Mouse (Mus musculus) B cell, adult 2 months (primary cell): ENCODE results near the gene Fam184b.
A peak's percentile ranks its signal among the peaks of the same experiment; 100 is the strongest.

Experiments used
- DNase-seq, 2 experiments: peaks; one replicate each; pipeline ENCODE4 v3.0.0; 2022

Fam184b gene

DNA sequence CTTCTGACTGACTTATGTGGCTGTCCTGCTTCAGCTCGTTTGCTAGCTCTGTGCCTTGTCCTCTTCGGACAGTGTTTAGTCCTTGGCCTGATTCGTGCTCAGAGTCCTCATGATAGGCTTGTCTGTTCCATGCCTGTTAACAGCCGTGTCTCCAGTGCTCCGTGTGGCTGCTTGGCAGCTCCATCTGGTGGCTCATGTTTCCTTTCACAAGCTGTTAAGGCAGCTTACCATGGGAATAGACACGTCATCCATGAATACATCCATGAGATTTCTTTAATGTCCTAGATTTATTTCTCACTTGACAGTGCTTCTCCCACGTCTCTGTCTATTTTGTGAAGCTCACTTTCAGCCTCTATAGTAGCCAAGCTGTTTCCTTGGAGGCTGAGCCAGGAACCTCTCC lies 129.3 kb downstream of the Fam184b start:
- no peak for DNase-seq

DNA sequence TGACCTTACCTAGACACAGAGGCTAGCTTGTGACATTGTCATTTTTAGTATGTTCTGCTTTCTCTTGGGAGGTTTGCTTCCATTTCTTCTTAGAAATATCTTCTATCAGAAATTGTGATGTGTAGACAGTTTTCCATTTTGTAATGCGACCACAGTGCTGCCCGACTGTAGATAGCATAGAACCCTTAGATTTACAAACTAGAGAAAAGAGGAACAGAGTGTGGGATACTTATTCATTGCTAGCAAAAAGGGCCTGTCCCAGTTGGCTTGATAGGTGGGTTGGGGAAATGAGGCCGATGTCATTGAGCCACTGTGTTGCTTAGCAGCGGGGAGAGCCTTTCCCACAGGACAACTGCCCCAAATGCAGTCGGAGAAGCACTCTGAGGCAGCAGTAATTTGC lies 141.8 kb downstream of the Fam184b start:
- no peak for DNase-seq

DNA sequence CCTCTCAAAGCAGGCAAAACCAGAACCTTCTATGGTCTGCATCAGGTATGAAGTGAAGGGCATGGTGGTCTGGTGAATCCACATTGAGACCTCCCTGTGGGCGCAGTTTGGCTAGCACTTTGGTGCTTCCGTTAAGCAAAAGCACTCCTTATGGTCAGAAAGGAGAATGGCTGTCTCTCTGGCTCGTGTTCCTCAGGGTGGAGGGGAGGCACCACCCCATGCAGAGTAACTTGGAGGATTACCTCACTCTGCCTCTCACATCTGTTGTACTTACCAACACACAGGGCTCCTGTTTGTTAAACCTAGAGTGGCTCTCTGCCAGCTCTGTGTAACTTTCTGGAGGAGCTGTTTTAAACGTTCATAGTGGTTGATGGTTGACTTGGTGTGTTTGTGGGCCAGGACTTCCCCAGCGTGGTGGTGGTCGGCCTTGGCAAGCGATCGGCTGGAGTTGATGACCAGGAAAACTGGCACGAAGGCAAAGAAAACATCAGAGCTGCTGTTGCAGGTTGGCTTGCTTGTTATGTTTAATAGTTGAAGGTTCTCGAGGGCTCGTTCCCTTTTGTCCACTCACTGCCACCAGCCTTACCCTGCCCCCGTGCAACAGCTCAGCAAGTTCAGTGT lies 142.4 kb downstream of the Fam184b start:
- no peak for DNase-seq

DNA sequence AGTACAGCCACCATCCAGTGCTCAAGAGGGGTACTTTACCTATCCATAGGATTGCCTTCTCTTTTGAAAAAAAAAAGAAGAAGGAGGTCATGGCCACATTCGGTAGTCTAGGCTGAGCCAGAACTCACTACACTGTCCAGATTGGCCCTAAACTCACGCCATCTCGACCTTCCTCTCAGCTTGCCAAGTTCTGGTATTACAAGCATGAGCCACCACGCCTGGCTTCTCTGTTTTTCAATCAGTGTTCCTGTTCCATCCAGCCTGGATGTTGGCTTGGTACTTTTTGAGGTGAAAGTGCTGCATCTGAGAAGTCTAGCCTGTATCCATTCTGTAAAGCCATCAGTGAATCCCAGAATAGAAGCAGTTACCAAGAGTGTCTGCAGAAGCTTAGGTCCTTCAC lies 142.9 kb downstream of the Fam184b start:
- no peak for DNase-seq

DNA sequence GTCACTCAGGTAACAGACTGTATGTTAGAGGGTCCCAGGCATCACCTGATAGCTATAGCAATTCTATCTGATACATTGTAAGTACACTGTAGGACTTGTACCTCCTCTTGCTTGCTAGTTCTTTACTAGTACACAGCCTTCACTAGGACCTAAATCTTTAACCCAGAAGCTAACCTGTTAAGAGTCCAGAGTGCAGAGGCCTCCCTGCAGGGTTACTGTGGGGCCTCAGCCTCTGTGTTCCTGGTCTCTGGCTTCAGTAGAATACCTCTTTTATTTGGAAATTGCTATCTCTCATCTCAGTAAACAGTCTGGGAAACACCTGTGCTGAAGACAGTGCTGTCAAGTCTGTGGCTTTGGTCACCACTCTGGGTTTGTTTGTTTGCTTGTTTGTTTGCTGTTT lies 143.4 kb downstream of the Fam184b start:
- DNase-seq = no peak

DNA sequence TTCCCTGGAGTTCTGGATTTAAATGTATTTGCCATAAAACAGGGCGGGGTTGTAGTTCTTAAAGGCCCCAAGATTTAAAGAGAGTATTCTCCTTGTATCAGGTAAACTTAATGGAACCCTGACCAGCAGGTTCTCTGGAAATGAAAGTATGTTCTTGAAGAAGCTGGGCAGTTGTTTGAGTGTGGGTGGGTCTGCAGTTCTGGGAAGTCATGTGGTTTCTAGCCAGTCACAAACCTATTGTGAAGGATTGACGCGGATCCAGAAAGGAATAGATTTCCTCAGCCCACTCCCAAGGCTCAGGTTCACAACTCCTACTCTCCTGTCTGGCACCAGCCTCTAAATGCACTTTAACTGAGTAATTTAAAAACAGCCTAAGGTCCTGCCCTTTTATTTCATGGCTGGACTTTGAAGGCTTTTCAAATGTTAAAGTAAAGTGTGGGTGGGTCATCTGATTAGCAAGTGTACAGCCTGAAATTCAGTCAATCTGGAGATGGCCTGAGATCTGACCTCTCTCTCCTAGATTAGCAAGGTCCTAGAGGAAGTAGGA lies 143.9 kb downstream of the Fam184b start:
- no peak for DNase-seq

DNA sequence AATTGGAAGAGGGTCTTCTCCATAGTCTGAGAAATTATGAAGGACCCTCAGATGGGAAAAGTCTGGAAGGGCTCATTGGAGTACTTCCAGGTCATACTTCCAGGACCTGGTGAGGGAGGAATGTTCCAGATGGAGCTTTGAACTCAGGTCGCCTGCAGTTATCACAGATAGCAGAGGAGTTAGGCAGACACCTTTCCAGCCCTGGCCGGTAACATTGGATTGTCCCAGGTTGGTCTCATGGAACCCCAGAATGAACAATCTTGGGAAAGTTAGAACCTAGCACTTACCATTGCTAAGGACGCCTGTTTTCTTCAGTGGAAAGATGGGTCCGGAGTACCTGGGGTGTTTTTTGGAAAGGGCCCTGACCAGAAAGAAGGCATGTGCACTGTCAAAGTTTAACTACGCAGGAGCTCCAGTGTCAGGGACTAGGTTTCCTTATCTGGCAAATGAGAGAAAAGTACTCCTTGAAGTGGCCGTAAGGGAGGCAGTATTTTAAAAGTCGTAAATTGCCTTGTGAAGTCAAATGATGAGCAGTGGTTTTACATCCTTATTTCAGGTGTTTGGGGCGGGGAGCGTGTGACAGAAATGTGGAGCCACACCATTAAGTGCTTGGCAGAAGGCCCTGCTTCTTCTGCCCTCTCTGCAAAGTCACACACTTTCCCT lies 145.2 kb downstream of the Fam184b start:
- peak in 1 of 2 experiments; percentile 7 for DNase-seq

DNA sequence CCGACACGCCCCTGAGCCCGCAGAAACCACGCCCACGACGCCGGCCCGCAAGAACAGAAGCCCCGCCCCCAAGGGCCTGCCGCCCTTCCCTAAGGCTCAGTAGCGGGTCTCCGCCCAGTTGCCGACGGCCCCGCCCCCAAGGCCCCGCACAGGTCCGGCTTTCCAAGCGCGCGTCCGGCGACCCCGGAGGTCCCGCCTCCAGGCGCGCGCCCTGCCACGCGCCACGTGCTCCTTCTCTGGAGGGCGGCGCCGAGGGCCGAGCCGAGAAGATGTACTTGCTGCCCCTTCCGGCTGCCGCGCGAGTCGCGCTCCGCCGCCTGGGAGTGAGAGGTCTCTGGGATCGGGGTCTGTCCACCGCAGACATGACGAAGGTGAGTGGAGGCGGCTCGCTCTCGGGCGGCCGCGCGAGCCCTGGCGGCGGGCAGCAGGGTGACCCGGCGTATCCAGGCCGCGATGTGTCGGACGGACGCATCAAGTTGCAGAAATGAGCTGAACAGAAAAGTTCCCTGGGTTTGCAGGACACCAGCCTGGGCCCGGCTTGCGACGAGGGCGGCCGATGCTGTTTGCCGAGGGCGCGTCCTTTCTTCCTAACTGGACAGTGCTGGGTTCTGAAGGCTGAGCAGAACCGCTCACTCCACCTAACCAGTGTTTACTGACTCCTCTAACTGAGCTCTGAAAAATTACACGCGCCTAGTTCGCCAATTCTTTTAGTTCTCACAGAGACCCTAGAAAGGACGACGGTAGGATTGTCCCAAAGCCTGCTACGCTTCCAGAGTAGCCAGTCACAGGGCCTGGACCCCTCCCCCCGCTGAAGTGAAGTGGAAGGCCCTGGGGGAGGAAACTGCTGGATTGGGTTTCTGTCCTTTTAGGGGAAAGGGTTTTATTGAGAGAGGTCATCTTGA lies 146.0 kb downstream of the Fam184b start, which contains the start of gene Lap3:
Lap3 (plus strand) TSS at position 184 of the 902 bp plus-strand sequence.
- peak; percentile 98 for DNase-seq

DNA sequence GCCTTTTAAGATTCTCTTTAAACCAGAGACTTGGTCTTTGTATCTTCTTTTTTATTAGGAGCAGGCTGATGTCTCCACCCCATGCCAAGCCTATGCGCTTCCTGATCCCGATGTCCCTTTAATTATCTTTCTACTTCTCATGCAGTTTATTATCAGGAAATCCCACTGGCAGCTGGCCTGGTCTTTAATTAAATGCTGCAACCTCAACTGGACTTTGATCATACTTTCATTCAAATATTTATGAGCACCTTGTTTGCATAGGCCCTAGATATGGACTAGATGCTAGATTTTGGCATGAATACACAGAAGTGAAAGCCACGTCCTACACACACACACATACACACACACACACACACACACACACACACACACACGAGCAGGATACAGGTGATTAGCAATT lies 147.6 kb downstream of the Fam184b start:
- no peak for DNase-seq

DNA sequence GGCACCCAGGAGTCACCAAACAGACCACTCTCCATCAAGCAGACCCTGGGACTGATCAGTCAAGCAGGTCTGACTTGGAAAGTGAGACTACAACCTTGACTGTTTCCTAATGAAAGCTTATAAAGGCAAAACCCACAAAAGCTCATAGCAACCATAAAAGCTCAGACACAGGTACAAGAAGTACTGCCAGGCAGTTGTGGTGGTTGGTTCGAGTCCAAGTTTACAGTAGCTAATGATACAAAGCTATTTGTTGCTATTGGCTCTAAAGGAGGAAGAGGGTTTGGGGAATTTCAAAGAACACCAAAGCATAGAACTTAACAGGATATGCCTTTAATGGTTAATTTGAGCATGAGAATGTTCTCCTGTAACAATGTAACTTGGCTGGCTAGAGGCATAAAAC lies 155.8 kb downstream of the Fam184b start:
- no peak for DNase-seq

DNA sequence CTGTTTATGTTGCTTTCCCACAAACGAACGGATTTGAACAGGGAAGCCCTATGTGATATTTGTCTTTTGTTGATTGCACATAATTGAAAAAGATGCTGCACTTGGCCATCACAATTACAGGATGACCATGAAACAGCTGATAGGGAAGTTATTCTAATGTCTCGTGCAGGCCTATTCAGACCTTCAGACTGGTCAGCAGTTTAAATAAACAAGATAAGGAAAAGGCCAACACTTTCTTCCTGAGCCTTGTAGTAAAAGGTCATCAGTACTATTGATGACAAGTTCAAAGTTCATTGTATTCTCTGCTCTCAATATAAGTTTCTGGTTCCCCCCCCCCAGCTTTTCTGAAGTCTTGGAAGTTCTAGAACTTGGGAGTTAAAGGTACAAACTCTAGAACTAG lies 156.8 kb downstream of the Fam184b start:
- DNase-seq = no peak

DNA sequence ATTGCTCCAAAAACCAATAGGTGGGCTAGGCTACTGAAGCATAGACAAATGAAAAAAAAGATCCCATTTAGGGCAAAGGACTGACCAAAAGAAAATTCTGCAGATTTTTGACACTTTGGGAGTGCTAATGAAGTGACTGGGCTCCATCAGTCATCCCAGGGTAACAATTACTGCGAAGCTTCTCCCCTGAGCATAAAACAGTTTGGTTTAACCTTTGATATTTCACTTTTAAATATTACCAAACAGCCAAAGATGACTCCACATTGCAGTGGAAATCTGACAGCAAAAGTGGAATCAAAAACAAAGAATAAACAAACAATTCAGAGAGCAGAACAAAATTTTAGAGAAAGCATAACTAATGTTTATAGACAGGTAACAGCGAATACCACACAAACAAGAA lies 158.3 kb downstream of the Fam184b start:
- DNase-seq = no peak

DNA sequence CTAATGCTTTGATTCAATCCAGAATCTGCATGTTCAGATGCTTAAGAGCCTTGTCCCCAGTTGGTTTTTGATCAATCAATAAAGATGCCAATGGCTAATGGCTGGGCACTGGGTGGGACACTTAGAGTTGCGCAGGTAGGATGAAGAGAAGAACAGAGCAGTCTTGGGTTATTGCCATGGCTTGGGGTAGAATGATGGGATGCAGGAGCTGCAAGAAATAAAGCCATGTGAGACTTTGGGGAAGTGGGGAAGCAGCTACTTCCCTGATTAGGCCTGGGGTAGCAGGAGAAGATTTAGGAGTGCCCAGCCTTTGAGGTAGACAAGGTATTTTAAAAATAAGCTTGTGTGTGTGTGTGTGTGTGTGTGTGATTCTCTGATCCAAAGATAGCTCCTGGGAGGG lies 159.3 kb downstream of the Fam184b start:
- DNase-seq = no peak
